Mouse (Mus musculus): ENCODE data around the gene Map3k13. TPM values are rescaled to one million over a fixed set of nuclear protein-coding genes. Genes with fewer than 3 reads are reported as not detected.

Gene Map3k13
- total RNA-seq, 1 experiment = 0.36 TPM

GRCm38 (mm10) chr16:21858163-21858562 is 64.0 kb downstream of the Map3k13 start:
- in situ Hi-C loops (cut with MboI; ENCODE audit: low sequenced_read_pairs in 2 of 2, unreplicated experiment in 2 of 2) = no loop called here
- Histone ChIP-seq H3K9ac (ENCODE audit: insufficient read depth, low read depth, low read length, poor library complexity, severe bottlenecking) (no peak overlapping the region), H3K27ac (ENCODE audit: insufficient read depth, low read depth, low read length, poor library complexity, severe bottlenecking) (no peak overlapping the region)

GRCm38 (mm10) chr16:21858882-21859281 is 64.7 kb downstream of the Map3k13 start:
- no peak for DNase-seq (ENCODE audit: low read depth, low spot score)
- in situ Hi-C loops (cut with MboI; ENCODE audit: low sequenced_read_pairs in 2 of 2, unreplicated experiment in 2 of 2) = no loop called here
- H3K27ac ChIP-seq (ENCODE audit: insufficient read depth, low read depth, low read length, poor library complexity, severe bottlenecking) = no peak overlapping the region
- no peak for TF ChIP-seq ZNF384 (IDR thresholded peaks at IDR 0.05; ENCODE audit: low read depth, low read length)
- no peak for TF ChIP-seq HCFC1 (IDR thresholded peaks at IDR 0.05; ENCODE audit: borderline replicate concordance, insufficient read depth, low read length)
- no peak for TF ChIP-seq MAFK (IDR thresholded peaks at IDR 0.05; ENCODE audit: insufficient read depth, low read depth, low read length)
- no peak for TF ChIP-seq CHD2 (IDR thresholded peaks at IDR 0.05; ENCODE audit: low read depth, low read length)
- no peak for TF ChIP-seq ZC3H11A (IDR thresholded peaks at IDR 0.05; ENCODE audit: borderline replicate concordance, low read depth, low read length)
- H3K4me3 ChIP-seq (ENCODE audit: insufficient read depth in 1 of 2, low read depth in 1 of 2, low read length in 2 of 2, poor library complexity in 1 of 2, severe bottlenecking in 1 of 2) = no peak overlapping the region
- no peak overlapping the region for H3K9ac ChIP-seq (ENCODE audit: insufficient read depth, low read depth, low read length, poor library complexity, severe bottlenecking)
- no peaks in the 10 kb centered on the region for H3K36me3 ChIP-seq (ENCODE audit: control insufficient read depth, insufficient read depth, low read length, poor library complexity, severe bottlenecking)
- no peaks in the 10 kb centered on the region for H3K9me3 ChIP-seq (ENCODE audit: control insufficient read depth, insufficient read depth, low read depth, low read length)
- H3K4me1 ChIP-seq (ENCODE audit: control insufficient read depth in 2 of 2, insufficient read depth in 2 of 2, low read length in 2 of 2, poor library complexity in 1 of 2) = no peaks in the 10 kb centered on the region

More at GRCm38 (mm10) chr16:21858163-21858562, 64.0 kb downstream of the Map3k13 start:
- Histone ChIP-seq H3K9me3 (ENCODE audit: control insufficient read depth, insufficient read depth, low read depth, low read length) (no peaks in the 10 kb centered on the region), H3K4me1 (ENCODE audit: control insufficient read depth in 2 of 2, insufficient read depth in 2 of 2, low read length in 2 of 2, poor library complexity in 1 of 2) (no peaks in the 10 kb centered on the region), H3K36me3 (ENCODE audit: control insufficient read depth, insufficient read depth, low read length, poor library complexity, severe bottlenecking) (no peaks in the 10 kb centered on the region), H3K4me3 (ENCODE audit: insufficient read depth in 1 of 2, low read depth in 1 of 2, low read length in 2 of 2, poor library complexity in 1 of 2, severe bottlenecking in 1 of 2) (no peak overlapping the region)
- no peak for DNase-seq (ENCODE audit: low read depth, low spot score)
- TF ChIP-seq HCFC1 (IDR thresholded peaks at IDR 0.05; ENCODE audit: borderline replicate concordance, insufficient read depth, low read length) (no peak), ZC3H11A (IDR thresholded peaks at IDR 0.05; ENCODE audit: borderline replicate concordance, low read depth, low read length) (no peak)

- in situ Hi-C loops (cut with MboI; ENCODE audit: low sequenced_read_pairs in 2 of 2, unreplicated experiment in 2 of 2) = no loop called here
- no peaks in the 10 kb centered on the region for H3K9me3 ChIP-seq (ENCODE audit: control insufficient read depth, insufficient read depth, low read depth, low read length)
- no peak overlapping the region for H3K4me3 ChIP-seq (ENCODE audit: insufficient read depth in 1 of 2, low read depth in 1 of 2, low read length in 2 of 2, poor library complexity in 1 of 2, severe bottlenecking in 1 of 2)
- no peaks in the 10 kb centered on the region for H3K4me1 ChIP-seq (ENCODE audit: control insufficient read depth in 2 of 2, insufficient read depth in 2 of 2, low read length in 2 of 2, poor library complexity in 1 of 2)
- no peak for DNase-seq (ENCODE audit: low read depth, low spot score)
- H3K27ac ChIP-seq (ENCODE audit: insufficient read depth, low read depth, low read length, poor library complexity, severe bottlenecking) = no peak overlapping the region
- H3K36me3 ChIP-seq (ENCODE audit: control insufficient read depth, insufficient read depth, low read length, poor library complexity, severe bottlenecking) = no peaks in the 10 kb centered on the region
- TF ChIP-seq HCFC1 (IDR thresholded peaks at IDR 0.05; ENCODE audit: borderline replicate concordance, insufficient read depth, low read length) (no peak), ZNF384 (IDR thresholded peaks at IDR 0.05; ENCODE audit: low read depth, low read length) (no peak), MAFK (IDR thresholded peaks at IDR 0.05; ENCODE audit: insufficient read depth, low read depth, low read length) (peak; percentile 76)
- no peak overlapping the region for H3K9ac ChIP-seq (ENCODE audit: insufficient read depth, low read depth, low read length, poor library complexity, severe bottlenecking)
These were observed 68.3 kb downstream of the Map3k13 start for GRCm38 (mm10) chr16:21862448-21862847.

- no peak for TF ChIP-seq ZNF384 (IDR thresholded peaks at IDR 0.05; ENCODE audit: low read depth, low read length)
- TF ChIP-seq MAFK (IDR thresholded peaks at IDR 0.05; ENCODE audit: insufficient read depth, low read depth, low read length) = no peak
- TF ChIP-seq CHD2 (IDR thresholded peaks at IDR 0.05; ENCODE audit: low read depth, low read length) = no peak
- no peak for TF ChIP-seq HCFC1 (IDR thresholded peaks at IDR 0.05; ENCODE audit: borderline replicate concordance, insufficient read depth, low read length)
- no peak for TF ChIP-seq ZC3H11A (IDR thresholded peaks at IDR 0.05; ENCODE audit: borderline replicate concordance, low read depth, low read length)
These were observed 71.3 kb downstream of the Map3k13 start for GRCm38 (mm10) chr16:21865250-21865982.

More at GRCm38 (mm10) chr16:21865250-21865982, 71.3 kb downstream of the Map3k13 start:
- no peak for DNase-seq (ENCODE audit: low read depth, low spot score)
- in situ Hi-C loops (cut with MboI; ENCODE audit: low sequenced_read_pairs in 2 of 2, unreplicated experiment in 2 of 2) = no loop called here
- Histone ChIP-seq H3K4me3 (ENCODE audit: insufficient read depth in 1 of 2, low read depth in 1 of 2, low read length in 2 of 2, poor library complexity in 1 of 2, severe bottlenecking in 1 of 2) (no peak overlapping the region), H3K27ac (ENCODE audit: insufficient read depth, low read depth, low read length, poor library complexity, severe bottlenecking) (no peak overlapping the region), H3K9ac (ENCODE audit: insufficient read depth, low read depth, low read length, poor library complexity, severe bottlenecking) (no peak overlapping the region), H3K36me3 (ENCODE audit: control insufficient read depth, insufficient read depth, low read length, poor library complexity, severe bottlenecking) (no peaks in the 10 kb centered on the region), H3K9me3 (ENCODE audit: control insufficient read depth, insufficient read depth, low read depth, low read length) (no peaks in the 10 kb centered on the region), H3K4me1 (ENCODE audit: control insufficient read depth in 2 of 2, insufficient read depth in 2 of 2, low read length in 2 of 2, poor library complexity in 1 of 2) (no peaks in the 10 kb centered on the region)
